Mouse (Mus musculus): ENCODE results near the gene Ifna15. TPM values are rescaled to one million over a fixed set of nuclear protein-coding genes. Genes with fewer than 3 reads are reported as not detected.

Gene Ifna15
- total RNA-seq, 2 experiments from 2014 or later: not detected

DNA sequence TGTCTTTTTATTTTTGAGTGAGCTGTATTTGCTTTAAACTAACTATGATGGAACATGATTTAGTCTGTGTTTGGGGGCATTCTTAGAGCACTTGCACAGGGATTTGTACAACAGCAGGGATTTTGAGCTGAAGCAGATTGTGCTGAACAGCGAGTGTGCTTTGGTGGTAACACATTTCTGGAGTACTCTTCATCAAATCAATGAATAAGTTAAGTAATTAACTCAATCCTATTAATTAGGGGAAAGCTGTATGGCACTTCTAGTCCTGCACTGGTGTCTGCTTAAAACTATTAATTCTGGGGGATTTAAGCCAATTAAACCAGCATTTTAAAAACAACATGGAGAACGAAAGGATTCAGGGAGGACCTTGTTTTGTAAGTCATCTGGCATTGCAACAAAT lies 40.1 kb downstream of the Ifna15 start:
- intact Hi-C loops (cut with DNase I): no loop called here

DNA sequence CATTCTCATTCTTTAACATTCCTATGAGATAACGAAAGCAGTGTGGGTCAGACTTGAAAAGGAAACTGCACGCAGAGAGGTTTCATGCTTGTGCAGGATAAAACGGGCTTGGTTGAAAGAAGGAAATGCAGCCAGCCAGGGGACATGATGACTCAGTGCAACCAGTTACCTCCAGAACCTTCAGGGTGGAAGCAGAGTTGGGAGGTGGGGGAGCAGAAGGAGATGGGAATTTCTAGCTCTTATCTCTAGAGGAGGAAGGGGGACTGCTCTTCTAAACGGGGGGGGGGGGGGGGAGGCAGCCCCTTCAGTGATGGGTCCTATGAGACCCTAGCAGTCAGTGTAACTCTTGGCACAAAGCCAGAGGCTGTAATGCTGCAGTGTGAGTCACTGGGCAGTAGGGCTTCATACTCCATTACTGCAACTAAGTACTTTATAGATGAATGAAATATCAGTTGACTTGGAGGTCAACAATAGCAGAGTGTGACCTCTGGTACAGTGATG lies 42.3 kb downstream of the Ifna15 start:
- DNase-seq (ENCODE audit: extremely low spot score in 1 of 2, low spot score in 2 of 2): peak in 1 of 2 experiments; percentile 36
- intact Hi-C loops (cut with DNase I): no loop called here

More for the DNA sequence above, 40.1 kb downstream of the Ifna15 start:
- no peak for DNase-seq (ENCODE audit: extremely low spot score in 1 of 2, low spot score in 2 of 2)

DNA sequence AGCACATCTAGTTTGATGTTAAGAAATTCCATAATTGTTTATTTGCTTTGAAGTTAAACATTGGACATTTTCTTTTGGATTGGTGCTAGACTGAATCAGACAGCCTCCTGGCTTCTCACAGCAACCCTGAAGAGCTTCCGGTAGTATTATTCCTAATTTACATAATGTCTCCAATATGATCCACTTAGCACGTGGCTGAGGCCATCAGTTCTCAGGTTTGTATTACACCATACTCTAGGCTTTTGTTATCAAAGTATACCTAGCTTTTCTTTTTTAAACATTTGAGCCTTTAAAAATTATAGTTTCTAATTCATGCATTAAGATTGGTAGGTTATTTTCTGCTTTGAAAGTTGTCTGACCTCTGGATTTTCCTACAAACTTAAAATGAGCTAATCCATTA lies 42.8 kb downstream of the Ifna15 start:
- DNase-seq (ENCODE audit: extremely low spot score in 1 of 2, low spot score in 2 of 2): no peak
- intact Hi-C loops (cut with DNase I): no loop called here

DNA sequence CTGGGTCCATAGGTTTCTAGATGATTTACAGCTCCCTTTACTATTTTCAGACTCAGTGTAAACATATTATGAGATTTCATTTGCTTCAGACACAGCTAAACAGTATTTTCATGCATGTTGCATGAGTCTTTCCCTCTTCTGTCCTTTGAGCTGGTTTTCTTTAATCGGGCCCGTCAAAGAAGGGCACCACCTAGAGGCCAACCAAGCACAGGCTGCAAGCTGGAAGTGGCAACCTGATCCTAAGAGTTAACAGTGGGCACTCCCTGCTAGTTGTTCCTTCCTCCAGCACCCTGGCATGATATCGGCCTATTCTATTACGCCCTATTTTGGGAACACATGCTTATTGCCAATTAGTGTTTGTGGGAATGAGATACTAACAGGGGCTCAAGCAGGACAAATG lies 43.6 kb downstream of the Ifna15 start:
- DNase-seq (ENCODE audit: extremely low spot score in 1 of 2, low spot score in 2 of 2): peak; percentile 37 to 63
- intact Hi-C loops (cut with DNase I): no loop called here

DNA sequence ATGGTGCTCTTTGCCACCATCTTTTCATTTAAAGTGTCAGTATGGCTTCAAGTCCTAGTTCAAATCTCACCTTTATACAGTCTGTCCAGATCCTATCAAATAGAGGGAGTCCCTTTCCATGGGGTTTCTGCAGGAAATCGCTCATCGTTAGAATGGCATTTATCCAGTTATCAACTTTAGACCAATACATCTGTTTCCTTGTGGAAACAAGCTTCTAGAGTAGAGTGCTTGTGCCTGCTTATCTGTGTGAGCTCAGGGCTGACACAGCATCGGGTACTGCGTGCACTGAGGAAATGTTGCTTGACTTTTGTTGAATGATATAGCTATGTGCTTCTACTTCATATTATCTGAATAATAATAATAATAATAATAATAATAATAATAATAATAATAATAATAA lies 44.3 kb downstream of the Ifna15 start:
- intact Hi-C loops (cut with DNase I): no loop called here
- no peak for DNase-seq (ENCODE audit: extremely low spot score in 1 of 2, low spot score in 2 of 2)

Other genes with a start within 250 kb of the Ifna15 start
- gene Hacd4, start 119.3 kb downstream of the Ifna15 start, total RNA-seq (2021): 1 to 10 TPM; 2.8 to 3.5 TPM
- not detected for gene Ifnb1, start 35.5 kb downstream of the Ifna15 start, total RNA-seq (2021)
- gene Ifna14, start 13.6 kb upstream of the Ifna15 start, total RNA-seq (2021): not detected
- gene Ifna9, start 34.1 kb upstream of the Ifna15 start, total RNA-seq (2021): not detected
- not detected for gene Ifna12, start 45.1 kb upstream of the Ifna15 start, total RNA-seq (2021)
- not detected for gene C87499, start 76.2 kb upstream of the Ifna15 start, total RNA-seq (2021)
- gene Ifna13, start 86.2 kb upstream of the Ifna15 start, total RNA-seq (2021): not detected
- not detected for gene Ifna16, start 118.7 kb upstream of the Ifna15 start, total RNA-seq (2021)
- not detected for gene Ifna2, start 125.7 kb upstream of the Ifna15 start, total RNA-seq (2021)
- gene Ifnab, start 133.1 kb upstream of the Ifna15 start, total RNA-seq (2021): not detected
- 1 to 10 TPM; 1.8 to 2.0 TPM for gene Gm26566, start 163.6 kb upstream of the Ifna15 start, total RNA-seq (2021)
- gene Klhl9, start 164.2 kb upstream of the Ifna15 start, total RNA-seq (2021): 100 to 1,000 TPM; 105 to 107 TPM
- gene Gm13271, start 196.6 kb upstream of the Ifna15 start, total RNA-seq (2021): not detected
- not detected for gene Gm13283, start 201.9 kb upstream of the Ifna15 start, total RNA-seq (2021)
- not detected for gene Gm13290, start 215.6 kb upstream of the Ifna15 start, total RNA-seq (2021)
- not detected for gene Gm13289, start 218.7 kb upstream of the Ifna15 start, total RNA-seq (2021)
- gene Gm13272, start 221.6 kb upstream of the Ifna15 start, total RNA-seq (2021): not detected
- gene Ifnz, start 223.9 kb upstream of the Ifna15 start, total RNA-seq (2021): not detected
- gene Gm13276, start 227.5 kb upstream of the Ifna15 start, total RNA-seq (2021): not detected
- not detected for gene Gm13277, start 230.4 kb upstream of the Ifna15 start, total RNA-seq (2021)
- not detected for gene Gm13278, start 233.3 kb upstream of the Ifna15 start, total RNA-seq (2021)
- not detected for gene Gm13275, start 236.2 kb upstream of the Ifna15 start, total RNA-seq (2021)
- gene Gm13279, start 239.2 kb upstream of the Ifna15 start, total RNA-seq (2021): not detected
- not detected for gene Gm13285, start 241.4 kb upstream of the Ifna15 start, total RNA-seq (2021)
- gene Gm13287, start 245.0 kb upstream of the Ifna15 start, total RNA-seq (2021): not detected
- not detected for gene Gm13288, start 247.3 kb upstream of the Ifna15 start, total RNA-seq (2021)

Data from left cerebral cortex, postnatal 10 days (tissue).